Comparison of ENCODE assay signal across 9 mouse cellular contexts in genomic region chr19:32169634-32170540, GRCm38 (mm10).
A peak's percentile ranks its signal among the peaks of the same experiment; 100 is the strongest.
DNase-seq lines count a peak whose midpoint lies in the region; ATAC-seq and TF ChIP-seq lines count a peak whose summit lies in the region.
"Had no signal": no experiment of that assay in that cellular context is flagged by ENCODE, and none has a peak within 500 bp of the region (broad histone marks: within the 10 kb centered on the region; RNA-seq: fewer than 3 reads in every experiment).

No protein-coding gene starts in this region.

- H3K4me1 ChIP-seq in lung, adult 2 months (ENCODE audit: control insufficient read depth, insufficient read depth, low read length) = peaks cover 21% of the 10 kb centered on the region

- ATAC-seq in CD4-positive, CD25-positive, alpha-beta regulatory T cell, adult 4 months = peak; percentile 32

- no peak for TF ChIP-seq POLR2A in lung, adult 2 months (IDR thresholded peaks at IDR 0.05; ENCODE audit: borderline replicate concordance, extremely low read depth, low read depth, low read length)

- H3K4me3 ChIP-seq in lung, adult 2 months (replicated peaks; ENCODE audit: extremely low read depth, low read depth, low read length) = no peak overlapping the region
- H3K4me3 ChIP-seq: limb, embryonic 13.5 days had no signal

- peak; percentile 71 for TF ChIP-seq CTCF in lung, adult 2 months (IDR thresholded peaks at IDR 0.05; ENCODE audit: insufficient read depth, low read length)

- WGBS in lung, adult 2 months = 51% methylated on average over 8 of the region's 9 CpGs

- peak; percentile 73 to 84 for DNase-seq in adrenal gland, adult 18-20 months (ENCODE audit: low spot score in 2 of 2)
- peak; percentile 86 for DNase-seq in embryo, embryonic 10.5 days (ENCODE audit: low spot score)
- peak; percentile 59 to 79 for DNase-seq in gastrocnemius, postnatal 4 days (ENCODE audit: low spot score in 2 of 2)
- DNase-seq in kidney, postnatal 25 days = peak; percentile 84 to 96
- peak; percentile 72 for DNase-seq in lung, adult 2 months
- DNase-seq in right cerebral cortex, postnatal 14 days = peak; percentile 85
- peak; percentile 80 for DNase-seq in urinary bladder, postnatal 25 days (ENCODE audit: low spot score)
